Mouse (Mus musculus) urinary bladder, adult 2 months (tissue): ENCODE results near the gene Ssc4d. TPM values are rescaled to one million over a fixed set of nuclear protein-coding genes. Genes with fewer than 3 reads are reported as not detected.

Experiments used
- DNase-seq: peaks from one replicate; pipeline ENCODE4 v3.0.0; 2022; ENCODE audit warnings: low spot score
- polyA plus RNA-seq: library from polyadenylated mRNA; depleted of rRNA; stranded (reverse); fragments of >200 nt; gene quantifications from 2 replicates; pipeline ENCODE4 v1.2.3, GENCODE M21; 2012

Gene Ssc4d
- polyA plus RNA-seq, 1 experiment, result 4.2 TPM

DNA sequence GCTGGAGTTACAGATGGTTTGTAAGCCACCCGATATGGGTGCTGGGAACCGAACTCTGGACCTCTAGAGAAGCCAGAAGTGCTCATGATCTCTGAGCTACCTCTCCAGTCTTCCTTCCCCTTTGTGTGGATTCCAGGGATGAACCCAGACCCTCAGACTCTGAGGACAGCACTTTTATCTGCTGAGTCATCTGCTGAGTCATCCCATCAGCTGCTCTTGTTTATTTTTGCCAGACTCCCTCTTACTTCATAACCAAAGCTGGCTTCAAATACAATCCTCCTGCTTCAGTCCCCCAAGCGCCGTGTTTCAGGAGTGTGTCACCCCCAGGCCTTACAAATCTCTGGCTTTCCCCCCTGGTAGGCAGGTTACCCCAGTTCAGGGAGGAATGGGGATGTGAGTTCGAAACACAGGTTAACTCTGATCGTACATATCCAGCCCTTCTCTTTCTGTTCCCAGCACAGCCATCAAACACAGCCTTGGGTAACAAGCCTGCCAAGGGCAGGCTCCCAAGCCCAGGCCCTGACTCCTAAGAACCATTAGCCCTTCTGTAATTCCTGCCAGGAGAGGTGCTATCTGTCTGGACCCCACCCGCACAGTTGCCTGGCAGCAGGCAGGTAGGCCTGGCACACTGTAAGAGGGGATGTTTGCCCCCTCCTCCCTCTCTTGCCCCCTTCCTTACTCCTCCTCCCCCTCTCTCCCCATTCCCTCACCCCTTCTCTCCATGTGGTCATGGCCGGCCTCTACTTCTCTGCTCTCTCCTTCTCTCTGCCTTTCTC lies 1.8 kb upstream of the Ssc4d start:
- no peak for DNase-seq

DNA sequence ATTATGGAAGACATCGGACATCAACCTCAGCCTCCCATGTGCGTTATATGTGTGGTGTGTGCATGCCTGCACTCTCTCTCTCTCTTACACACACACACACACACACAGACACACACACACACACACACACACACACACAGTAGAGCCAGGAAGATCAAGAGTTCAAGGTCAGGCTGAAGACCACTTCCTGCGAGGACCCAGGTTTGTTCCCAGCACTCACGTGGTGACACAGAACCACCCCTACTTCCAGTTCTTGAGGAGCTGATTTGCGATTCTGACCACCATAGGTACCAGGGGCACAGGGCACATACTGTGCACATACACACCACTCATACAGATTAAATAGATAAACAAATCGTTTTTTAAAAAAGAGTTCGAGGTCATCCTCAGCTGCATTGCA lies 2.5 kb downstream of the Ssc4d start:
- DNase-seq, result no peak

DNA sequence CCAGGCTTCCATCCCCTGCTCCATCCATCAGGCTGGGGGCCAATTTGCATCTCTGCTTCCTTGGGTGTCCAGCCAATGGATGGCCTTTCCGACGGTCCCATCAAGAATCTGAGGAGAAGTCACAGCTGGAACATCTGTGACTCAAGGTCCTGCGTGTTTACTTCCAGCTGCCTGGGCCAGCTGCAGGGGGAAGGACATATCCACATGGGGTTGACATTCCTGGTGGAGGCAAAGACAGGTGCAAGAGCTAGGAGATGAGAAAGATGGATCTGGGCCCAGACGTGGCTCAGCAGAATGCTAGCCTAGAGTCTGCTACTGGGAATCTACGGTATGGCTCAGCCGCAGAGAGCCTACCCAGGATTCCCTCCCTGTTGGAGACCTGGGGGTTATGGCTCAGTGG lies 4.1 kb downstream of the Ssc4d start:
- DNase-seq, result no peak

DNA sequence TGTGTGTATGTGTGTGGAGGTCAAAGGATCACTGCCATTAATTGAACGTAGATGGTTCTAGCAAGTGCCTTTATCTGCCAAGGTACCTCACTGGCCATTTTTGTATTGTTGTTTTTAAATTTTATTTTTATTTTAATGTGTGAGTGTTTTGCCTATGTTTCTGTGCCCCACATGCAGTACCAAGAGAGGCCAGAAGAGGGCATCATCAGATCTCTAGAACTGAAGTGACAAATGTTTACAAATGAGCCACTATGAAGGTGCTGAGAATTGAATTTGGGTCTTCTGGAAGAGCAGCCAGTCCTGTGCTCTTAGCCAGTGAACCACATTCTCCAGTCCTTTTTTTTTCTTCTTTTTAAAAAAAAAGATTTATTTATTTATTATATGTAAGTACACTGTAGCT lies 5.5 kb downstream of the Ssc4d start:
- no peak for DNase-seq

DNA sequence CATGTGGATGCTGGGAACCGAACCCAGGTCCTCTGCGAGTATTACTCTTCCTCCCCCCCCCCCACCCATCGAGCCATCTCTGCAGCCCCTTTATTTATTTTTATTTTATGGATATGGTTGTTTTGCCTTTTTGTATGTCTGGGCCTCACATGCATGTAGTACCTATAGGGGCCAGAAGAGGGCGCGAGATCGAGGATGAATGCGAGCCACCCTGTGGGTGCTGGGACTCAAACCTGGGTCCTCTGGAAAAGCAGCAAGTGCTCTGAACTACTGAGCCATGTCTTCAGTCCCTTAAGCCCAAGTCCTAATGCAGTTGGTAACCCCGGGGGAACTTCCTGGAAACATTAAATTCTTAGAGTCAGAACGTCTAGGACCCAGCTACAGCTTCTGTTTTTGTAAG lies 7.5 kb downstream of the Ssc4d start:
- DNase-seq, result no peak

DNA sequence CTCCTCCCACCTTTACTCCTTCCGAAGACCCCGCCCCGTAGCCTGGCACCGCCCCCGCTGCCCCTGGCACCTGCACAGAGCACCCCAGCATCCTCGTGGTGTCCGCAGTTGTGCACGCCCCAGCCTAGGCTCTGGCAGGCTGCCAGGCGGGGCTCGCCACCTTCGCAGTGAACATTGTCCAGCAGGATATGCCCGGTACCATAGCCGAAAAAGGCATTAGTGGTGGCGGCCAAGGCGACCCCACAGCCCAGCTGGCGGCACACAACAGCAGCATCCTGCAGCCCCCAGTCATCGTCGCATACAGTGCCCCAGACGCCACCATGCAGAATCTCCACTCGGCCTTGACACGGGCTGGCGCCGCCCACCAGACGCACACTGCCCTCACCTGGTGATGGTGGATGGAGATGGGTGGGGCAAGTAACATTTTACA lies 8.8 kb downstream of the Ssc4d start:
- DNase-seq, result peak; percentile 54

DNA sequence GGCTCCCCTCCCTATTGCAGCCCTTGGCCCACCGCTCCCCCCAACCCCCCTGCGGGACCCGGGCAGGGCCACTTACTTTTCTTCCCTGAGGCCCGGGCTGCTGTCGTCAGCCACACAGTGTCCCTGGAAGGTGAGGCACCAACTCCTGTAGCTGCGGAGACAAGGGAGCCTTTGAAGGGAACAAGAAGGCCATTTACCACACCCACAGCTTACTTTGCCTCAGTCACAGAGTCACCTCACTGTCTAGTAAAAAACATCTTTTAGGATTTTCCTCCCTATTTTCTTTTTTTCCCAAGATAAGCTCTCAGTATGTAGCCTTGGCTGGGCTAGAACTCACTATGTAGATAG lies 11.1 kb downstream of the Ssc4d start:
- DNase-seq, result no peak

DNA sequence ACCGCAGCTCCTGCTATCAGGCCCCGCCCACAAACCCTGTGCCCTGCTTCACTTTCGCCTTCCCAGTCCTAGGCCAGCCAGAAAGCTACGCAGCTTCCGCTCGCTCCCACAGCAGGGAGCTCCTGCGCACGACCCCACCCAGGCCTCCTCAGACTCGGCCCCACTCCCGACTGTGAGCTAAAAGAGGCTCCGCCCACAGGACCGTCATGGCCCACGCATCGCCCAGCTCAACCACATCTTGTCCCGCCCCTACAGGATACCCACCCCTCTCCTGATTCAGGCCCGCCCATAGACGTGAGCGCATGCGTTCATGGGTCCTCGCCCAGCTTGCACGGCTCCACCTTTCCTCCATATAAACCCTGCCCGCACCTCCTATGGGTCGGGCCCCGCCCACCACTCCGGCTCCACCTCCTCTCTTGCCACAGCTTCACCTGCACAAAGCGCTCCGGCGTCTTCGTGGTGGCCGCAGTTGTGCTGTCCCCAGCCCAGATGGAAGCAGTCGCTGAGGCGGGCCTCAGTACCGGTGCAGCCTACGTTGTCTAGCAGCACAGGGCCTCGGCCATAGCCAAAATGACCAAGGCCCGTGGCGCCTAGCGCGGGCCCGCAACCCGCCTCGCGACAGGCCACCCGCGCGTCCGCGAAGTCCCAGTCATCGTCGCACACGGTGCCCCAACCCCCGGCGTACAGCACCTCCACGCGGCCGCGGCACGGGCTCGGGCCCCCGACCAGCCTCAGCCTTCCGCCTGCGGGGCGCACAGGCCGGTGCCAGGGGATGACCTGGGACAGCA lies 11.6 kb downstream of the Ssc4d start:
- DNase-seq, result peak; percentile 90

DNA sequence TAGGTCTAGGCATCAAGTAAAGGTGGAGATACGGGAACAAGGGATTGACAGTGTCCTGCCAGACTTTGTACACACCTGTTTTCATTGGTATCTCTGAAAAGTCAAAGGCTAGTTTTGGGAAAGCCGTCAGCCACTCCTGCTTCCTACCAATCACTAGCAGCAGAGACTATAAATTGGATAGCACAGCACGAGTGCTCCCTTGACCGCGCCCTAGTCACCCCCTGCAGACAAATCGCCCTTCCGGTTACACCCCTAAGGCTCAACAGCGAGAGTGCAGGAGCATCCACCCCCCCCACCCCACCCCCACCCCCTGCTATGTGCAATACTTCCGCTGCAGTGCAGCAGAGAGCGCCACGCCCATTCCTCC lies 12.2 kb downstream of the Ssc4d start:
- no peak for DNase-seq

DNA sequence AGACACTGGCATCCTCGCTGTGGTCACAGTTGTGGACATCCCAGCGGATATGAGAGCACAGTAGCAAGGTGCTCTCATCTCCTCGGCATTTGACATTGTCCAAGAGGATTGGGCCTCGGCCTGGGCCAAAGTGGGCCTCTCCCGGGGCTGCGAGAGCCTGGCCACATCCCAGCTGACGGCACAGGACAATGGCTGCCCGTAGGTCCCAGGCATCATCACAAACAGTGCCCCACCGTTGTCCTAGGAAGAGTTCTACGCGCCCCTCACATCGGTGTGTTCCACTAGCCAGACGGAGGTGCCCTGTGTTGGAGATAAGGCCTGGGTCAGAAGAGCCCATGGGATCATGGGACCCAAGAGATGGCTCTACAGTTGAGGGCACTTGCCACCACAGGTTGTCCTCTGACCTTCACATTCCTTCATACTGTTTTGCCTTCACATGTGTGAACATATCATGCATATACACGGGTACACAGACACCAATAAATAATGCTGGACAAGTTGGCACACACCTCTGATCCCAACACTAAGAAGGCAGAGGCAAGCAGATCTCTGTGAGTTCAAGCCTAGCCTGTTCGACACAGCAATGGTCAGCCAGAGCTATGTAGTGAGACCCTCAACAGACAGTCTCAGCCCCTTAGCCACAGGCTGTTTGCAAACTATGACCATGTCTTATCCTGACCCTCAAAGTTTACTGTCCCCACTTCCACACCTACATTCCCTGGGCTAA lies 13.3 kb downstream of the Ssc4d start:
- DNase-seq, result no peak

DNA sequence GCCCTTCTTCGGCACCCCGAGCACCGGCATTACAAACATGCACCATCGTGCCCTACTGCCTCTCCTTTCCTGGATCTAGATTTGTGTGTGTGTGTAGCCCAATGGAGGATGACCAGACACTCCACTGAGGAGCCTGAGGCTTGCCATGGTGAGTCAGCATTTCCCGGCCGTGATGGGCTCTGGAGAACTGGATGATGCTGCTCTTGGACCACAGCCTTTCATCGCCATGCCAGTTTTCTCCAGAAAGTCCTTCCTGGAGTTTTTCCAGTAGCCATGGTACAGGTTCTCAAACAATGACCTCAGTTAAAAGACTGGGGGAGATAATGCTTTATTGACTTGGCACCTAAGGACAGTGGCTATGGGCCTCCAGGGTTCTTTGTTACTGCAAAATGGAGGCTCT lies 14.4 kb downstream of the Ssc4d start:
- no peak for DNase-seq

DNA sequence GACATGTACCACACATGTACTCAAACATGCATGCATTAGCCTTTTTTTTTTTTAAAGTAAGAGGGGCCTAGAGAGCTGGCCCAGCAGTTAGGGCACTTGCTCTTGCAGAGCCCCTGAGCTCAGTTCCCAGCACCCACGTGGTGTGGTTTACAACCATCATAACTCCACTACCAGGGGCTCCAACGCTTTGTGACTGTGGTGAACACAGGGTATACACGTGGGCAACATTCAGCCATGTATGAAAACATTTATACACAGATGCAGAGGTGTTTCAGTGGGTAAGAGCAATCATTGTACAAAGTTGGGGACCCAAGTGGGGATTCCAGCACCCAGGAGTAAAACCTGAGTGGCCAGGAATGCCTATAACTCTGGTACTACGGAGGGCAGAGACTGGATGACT lies 16.0 kb downstream of the Ssc4d start:
- DNase-seq, result no peak

DNA sequence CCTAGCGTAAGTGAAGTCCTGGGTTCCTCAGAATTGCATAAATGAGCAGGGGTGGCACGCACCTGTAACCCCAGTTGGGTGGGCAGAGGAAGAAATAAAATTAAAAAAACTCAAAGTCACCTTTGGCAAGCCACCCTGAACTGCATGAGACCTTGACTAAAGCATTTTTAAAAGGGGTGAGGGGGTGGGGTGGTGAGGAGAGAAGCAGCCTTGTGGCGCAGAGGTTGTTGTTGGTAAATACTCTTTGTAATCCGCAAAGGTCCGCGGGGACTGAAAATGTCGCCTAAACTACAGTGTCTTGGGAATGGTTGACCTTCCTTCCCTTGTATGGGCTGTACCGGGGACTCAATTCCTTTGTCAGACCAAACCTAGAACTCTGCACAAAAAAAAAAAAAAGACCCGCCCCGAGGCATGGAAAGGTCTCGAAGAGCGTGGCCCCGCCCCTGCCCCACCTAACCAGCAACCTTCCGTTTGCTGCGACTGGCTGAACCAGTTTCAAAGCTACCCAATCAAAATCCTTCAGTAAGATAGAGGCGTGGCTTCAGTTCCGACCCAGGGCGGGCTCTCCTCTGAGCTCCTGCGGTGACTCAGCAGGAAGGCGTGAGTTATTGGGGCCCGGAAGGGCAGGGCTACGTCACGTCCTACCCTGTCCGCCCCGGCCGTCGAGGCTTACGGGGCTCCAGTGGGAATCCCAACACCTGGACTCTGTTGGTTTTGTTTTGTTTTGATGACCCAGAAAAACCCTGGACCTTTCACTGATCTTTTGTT lies 16.9 kb downstream of the Ssc4d start:
- DNase-seq, result peak; percentile 74

DNA sequence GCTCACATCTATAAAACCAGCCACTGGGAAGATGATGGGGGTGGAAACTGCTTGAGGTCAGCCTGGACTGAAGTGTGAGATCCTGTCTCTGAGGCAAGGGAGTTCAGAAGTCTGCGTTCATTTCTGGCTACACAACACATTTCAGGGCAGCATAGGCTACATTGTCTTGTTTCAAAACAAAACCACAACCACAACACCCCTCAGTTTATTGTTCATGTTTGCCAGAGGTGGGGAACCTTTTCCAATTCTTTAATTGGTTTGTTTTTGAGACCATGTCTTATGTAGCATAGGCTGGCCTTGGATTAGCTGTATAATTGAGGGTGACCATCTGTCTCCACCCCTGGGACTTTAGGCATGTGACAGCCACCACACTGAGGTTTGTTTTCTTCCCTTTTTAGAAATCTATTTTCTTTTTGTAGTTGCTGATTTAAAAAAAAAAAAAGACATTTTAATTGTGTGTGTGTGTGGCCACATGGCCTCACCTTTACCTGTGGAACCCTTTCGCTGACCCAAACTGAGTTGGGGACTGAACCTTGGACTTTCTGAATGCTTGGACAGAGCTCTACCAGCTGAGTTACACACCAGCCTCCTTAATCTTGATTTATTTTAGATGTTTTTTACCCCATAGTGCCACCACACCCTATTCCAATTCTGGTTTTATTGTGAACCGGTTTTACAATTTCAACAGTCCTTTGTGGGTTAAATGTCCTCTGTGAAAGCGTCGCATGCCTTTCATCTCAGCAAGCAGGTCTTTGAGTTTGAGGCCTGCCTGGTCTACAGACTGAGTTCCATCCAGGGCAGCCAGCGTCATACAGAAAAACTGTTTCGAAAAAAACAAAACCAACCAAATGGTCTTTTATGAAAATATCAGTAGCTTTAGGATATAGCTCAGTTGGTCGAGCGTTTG lies 17.8 kb downstream of the Ssc4d start:
- DNase-seq, result no peak

DNA sequence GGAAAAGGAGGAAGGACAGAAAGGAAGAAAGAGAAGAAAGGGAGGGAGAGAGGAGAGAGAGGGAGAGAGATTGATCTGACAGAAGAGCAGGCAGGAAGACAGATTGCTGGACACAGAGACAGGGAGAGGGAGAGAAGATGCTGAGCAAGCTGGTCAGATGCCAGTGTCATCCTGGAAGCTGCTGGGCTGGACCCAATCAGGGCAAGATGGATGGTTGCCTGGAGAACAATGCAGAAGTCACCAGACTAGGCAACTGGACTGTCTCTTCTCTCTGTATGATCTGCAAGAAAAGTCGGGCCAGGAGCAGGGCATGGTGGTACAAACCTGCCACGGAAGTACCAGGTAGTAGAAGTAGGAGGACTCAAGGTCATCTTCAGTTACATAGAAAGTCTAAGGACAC lies 21.5 kb downstream of the Ssc4d start:
- no peak for DNase-seq

DNA sequence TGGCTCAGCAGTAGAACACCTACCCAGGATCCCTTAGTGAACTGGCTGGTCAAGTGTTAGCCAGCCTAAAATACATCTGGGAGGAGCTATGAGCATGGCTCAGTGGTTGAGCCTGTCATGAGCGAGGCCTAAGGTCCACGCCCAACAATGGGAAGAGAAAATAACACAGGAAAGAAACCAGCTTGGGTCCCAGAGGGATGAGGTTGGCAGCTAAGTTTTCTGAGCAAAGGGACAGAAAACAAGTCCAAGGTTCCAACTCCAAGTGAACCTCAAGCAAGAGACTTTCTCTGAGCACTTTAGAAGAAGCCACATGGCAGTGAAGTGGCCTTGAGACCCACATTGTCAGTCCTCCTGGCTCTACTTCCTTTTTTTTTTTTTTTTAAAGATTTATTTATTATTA lies 22.7 kb downstream of the Ssc4d start:
- no peak for DNase-seq

DNA sequence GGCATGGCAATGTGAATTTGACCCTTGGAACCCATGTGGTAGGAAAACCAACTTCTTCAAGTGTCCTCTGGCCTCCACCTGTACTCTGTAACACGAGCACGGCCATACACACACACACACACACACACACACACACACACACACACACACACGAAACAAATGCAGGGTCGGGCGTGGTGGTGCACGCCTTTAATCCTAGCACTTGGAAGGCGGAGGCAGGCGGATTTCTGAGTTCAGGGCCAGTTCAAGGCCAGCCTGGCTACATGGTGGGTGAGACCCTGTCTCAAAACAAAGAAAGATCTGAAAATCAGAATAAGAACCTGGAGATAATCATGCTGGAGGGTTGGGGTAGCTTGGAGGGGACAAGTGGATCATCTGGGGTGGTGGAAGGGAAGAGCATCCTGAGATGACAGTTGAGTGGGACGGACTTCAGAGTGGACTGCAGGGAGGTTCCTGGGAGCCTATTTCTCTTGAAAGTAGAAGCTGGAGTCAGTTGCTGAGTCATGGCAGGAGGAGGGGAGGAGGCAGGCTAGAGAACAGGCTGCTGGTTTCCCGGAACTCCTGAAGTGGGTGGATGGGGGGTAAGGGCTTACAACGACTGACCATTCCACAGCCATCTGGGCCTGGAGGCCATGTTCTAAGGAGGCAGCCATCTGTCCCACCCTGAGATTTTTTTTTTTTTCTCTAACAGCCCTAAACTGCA lies 23.5 kb downstream of the Ssc4d start:
- no peak for DNase-seq

DNA sequence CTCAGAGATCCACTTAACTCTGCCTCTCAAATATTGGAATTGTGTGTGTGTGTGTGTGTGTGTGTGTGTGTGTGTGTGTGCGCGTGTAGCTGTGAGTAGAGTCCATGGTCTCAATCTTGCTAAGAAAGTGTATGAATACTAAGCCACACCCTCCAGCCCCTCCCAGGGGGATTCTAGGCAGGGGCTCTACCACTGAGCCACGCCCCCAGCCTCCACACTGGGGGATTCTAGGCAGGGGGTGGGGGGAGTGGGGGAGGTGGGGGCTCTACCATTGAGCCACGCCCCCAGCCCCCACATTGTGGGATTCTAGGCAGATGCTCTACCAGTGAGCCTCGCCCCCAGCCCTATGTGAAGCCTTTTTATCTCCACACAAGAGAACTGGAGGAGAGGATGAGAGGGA lies 27.7 kb downstream of the Ssc4d start:
- DNase-seq, result no peak

DNA sequence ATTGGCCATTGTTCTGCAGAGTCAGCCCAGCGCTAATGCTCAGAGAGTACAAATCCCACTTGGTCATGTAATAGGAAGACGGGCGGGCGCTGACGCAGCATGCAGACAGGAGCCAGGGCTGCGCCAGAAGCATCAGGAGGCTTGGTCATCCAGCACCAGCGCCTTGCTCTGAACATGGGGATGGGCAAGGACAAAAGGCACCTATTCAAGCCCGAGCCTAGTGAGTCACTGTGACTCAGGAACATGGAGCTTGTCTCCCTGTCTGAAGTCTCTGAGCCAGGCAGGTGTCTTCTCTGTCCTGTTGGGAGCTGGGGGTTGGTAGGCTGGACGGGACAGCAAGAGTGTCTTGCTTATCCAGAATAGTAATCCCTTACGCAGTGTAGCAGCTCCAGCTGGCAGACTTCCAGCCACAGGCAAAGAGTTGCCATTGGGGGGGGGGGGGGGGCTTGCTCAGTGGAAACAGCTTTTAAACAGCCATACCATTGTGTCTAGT lies 28.4 kb downstream of the Ssc4d start:
- no peak for DNase-seq

DNA sequence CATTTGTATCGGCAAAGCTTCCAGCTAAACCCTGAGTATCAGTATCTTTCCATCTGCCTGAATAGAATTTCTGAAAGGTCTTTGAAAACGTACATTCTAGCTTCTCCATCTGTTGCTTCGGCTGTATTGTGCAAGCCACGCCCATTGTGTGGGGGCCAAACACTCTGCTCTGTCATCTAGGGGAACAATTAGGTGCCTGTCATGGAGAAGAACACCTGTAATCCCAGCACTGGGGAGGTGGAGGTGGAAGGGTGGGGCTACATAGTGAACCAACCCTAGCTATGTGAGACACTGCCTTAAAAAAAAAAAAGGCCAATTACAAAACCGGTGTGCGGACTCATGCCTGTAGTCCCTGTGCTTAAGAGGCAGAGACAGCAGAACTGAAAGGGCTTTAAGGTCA lies 31.6 kb downstream of the Ssc4d start:
- DNase-seq, result no peak
